Mouse (Mus musculus): ENCODE results near the gene Tubgcp2. TPM values are rescaled to one million over a fixed set of nuclear protein-coding genes. Genes with fewer than 3 reads are reported as not detected.

Gene Tubgcp2
- total RNA-seq (2012; rRNA removed): 40.1 and 42.5 TPM in 2 replicates
- total RNA-seq (2014; rRNA removed): 50.4 and 50.6 TPM in 2 replicates
- 39.5 and 46.7 TPM in 2 replicates for polyA plus RNA-seq (2012; ENCODE audit: insufficient read length, low read depth)

DNA sequence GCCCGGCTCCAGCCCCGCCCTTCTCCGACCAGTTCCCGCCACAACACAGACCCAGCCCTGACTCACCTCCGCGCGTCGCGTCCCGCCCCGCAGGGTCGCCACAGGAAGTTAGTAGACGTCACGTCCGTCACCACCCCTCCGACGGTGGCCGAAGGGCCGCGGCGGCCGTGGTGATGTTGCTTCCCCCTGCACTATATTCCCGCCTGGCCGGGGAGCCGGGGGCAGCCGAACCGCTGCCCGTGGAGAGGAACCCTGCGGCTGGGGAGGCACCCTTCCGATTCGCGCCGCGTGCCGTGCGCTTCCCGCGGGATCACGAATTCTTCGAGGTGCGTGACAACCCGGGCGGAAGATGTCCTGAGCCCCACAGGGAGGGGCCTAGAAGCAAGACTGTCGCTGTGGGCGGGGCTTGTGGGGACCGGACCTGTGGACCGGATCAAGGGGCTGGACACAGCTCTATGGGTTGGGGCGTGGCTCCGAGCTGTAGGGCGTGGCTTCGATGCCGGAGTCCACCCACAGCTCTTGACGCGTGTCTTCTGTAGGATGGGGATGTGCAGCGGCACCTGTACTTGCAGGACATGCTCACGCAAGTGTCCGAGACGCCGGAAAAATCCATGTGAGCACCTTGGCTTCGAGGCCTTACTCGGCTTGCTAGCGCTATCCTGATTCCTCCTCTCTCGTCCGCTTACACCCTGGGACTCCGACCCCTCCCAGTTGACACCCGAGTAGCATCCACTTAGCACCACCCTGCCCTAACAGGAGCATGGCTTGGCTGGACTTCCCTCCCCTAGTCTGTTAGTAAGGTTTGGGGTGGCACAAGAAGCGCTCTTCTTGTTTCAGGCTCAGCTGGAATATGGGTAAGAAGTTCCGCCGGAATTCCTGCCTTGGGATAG lies at the start of gene Tubgcp2, which contains the start of gene Zfp511:
Gene Tubgcp2 (minus strand): TSS at position 389 of the 890 bp plus-strand sequence.
Gene Zfp511 (plus strand): TSS at position 111 of the 890 bp plus-strand sequence.
- peaks cover 19% of the 10 kb centered on the region for H3K79me2 ChIP-seq (replicated peaks; ENCODE audit: control insufficient read depth, extremely low read depth, insufficient read depth, poor library complexity, severe bottlenecking)
- no peak for TF ChIP-seq CHD1 (IDR thresholded peaks at IDR 0.05; ENCODE audit: low read depth, low read length)
- no peak for TF ChIP-seq UBTF (IDR thresholded peaks at IDR 0.05; ENCODE audit: low read depth, low read length)
- peak; percentile 86; the same call in 1 of the 2 replicates for TF ChIP-seq E2F4 (IDR thresholded peaks at IDR 0.05; ENCODE audit: insufficient replicate concordance, low read depth, low read length)
- TF ChIP-seq HCFC1 (IDR thresholded peaks at IDR 0.05; ENCODE audit: low read depth, low read length): peak; percentile 90
- TF ChIP-seq NRF1 (IDR thresholded peaks at IDR 0.05; ENCODE audit: low read depth, low read length): peak; percentile 39; the same call in 1 of the 2 replicates
- peak; percentile 91; the same call in 1 of the 2 replicates for TF ChIP-seq MAZ (IDR thresholded peaks at IDR 0.05; ENCODE audit: low read depth, low read length)
- TF ChIP-seq ZKSCAN1 (IDR thresholded peaks at IDR 0.05; ENCODE audit: borderline replicate concordance, low read depth, low read length): no peak
- TF ChIP-seq PAX5 (IDR thresholded peaks at IDR 0.05; ENCODE audit: low read length): no peak
- TF ChIP-seq RAD21 (IDR thresholded peaks at IDR 0.05; ENCODE audit: low read depth, low read length): no peak
- TF ChIP-seq TBP (conservative IDR thresholded peaks at IDR 0.05; ENCODE audit: low read depth, low read length): no peak
- TF ChIP-seq SIN3A (IDR thresholded peaks at IDR 0.05; ENCODE audit: low read length): peak; percentile 94
- TF ChIP-seq GABPA (IDR thresholded peaks at IDR 0.05; ENCODE audit: insufficient replicate concordance, low read depth, low read length): no peak; the same call in 1 of the 2 replicates
- TF ChIP-seq ZMIZ1 (IDR thresholded peaks at IDR 0.05; ENCODE audit: low read depth, low read length): peak; percentile 54
- TF ChIP-seq EP300 (IDR thresholded peaks at IDR 0.05; ENCODE audit: low read length): no peak
- TF ChIP-seq SMC3 (IDR thresholded peaks at IDR 0.05; ENCODE audit: low read depth, low read length): no peak
- no peak for TF ChIP-seq CHD2 (IDR thresholded peaks at IDR 0.05; ENCODE audit: low read length)
- TF ChIP-seq ELF1 (IDR thresholded peaks at IDR 0.05; ENCODE audit: low read depth, low read length): peak; percentile 83
- TF ChIP-seq RCOR1 (conservative IDR thresholded peaks at IDR 0.05; ENCODE audit: low read depth, low read length): no peak
- no peak for TF ChIP-seq USF2 (conservative IDR thresholded peaks at IDR 0.05; ENCODE audit: low read depth, low read length)
- peak; percentile 91 for TF ChIP-seq KAT2A (IDR thresholded peaks at IDR 0.05; ENCODE audit: insufficient replicate concordance, low read length)
- TF ChIP-seq MXI1 (IDR thresholded peaks at IDR 0.05; ENCODE audit: low read depth, low read length): peak; percentile 30
- 0 out of 2 replicates have a peak, but pooled peaks have one; percentile 11 for TF ChIP-seq MYC (IDR thresholded peaks at IDR 0.05; ENCODE audit: low read depth, low read length)
- no peak for TF ChIP-seq JUND (conservative IDR thresholded peaks at IDR 0.05; ENCODE audit: low read depth, low read length)
- TF ChIP-seq MEF2A (IDR thresholded peaks at IDR 0.05; ENCODE audit: borderline replicate concordance, low read depth, low read length): peak; percentile 60
- no peak for TF ChIP-seq ZNF384 (IDR thresholded peaks at IDR 0.05; ENCODE audit: low read depth, low read length)
- TF ChIP-seq ZC3H11A (IDR thresholded peaks at IDR 0.05; ENCODE audit: low read depth, low read length): no peak
- TF ChIP-seq MAFK (IDR thresholded peaks at IDR 0.05; ENCODE audit: insufficient replicate concordance, low read length): no peak
- TF ChIP-seq POLR2A (IDR thresholded peaks at IDR 0.05; ENCODE audit: low read depth, low read length): peak; percentile 80
- no peak for TF ChIP-seq USF1 (IDR thresholded peaks at IDR 0.05; ENCODE audit: low read depth, low read length)
- TF ChIP-seq IRF4 (IDR thresholded peaks at IDR 0.05; ENCODE audit: low read depth, low read length): peak; percentile 53
- TF ChIP-seq NELFE (IDR thresholded peaks at IDR 0.05; ENCODE audit: low read depth, low read length): peak; percentile 75
- TF ChIP-seq POLR2AphosphoS2 (IDR thresholded peaks at IDR 0.05; ENCODE audit: low read depth, low read length): 0 out of 2 replicates have a peak, but pooled peaks have one; percentile 29
- no peak for TF ChIP-seq BHLHE40 (IDR thresholded peaks at IDR 0.05; ENCODE audit: low read depth, low read length)
- TF ChIP-seq CTCF (conservative IDR thresholded peaks at IDR 0.05 in 1 of 2, IDR thresholded peaks at IDR 0.05 in 1 of 2; ENCODE audit: low read depth in 2 of 2, low read length in 2 of 2): no peak
- TF ChIP-seq ETS1 (conservative IDR thresholded peaks at IDR 0.05; ENCODE audit: low read depth, low read length): no peak; the same call in 1 of the 2 replicates
- TF ChIP-seq TCF12 (IDR thresholded peaks at IDR 0.05; ENCODE audit: low read depth, low read length): peak; percentile 73
- peak; percentile 35 for TF ChIP-seq MAX (IDR thresholded peaks at IDR 0.05; ENCODE audit: low read length)
- TF ChIP-seq JUN (IDR thresholded peaks at IDR 0.05; ENCODE audit: insufficient read depth, low read depth, low read length): no peak
- peaks cover 32 to 70% of the 10 kb centered on the region in 2 experiments for H3K36me3 ChIP-seq (replicated peaks in 1 of 2; ENCODE audit: control insufficient read depth in 1 of 2, insufficient read depth in 1 of 2, low read length in 1 of 2)
- dilution Hi-C loops (cut with MboI; ENCODE audit: extremely low pct_ligation_motif_present, extremely low pct_unique_long_range_greater_than_20kb, low sequenced_read_pairs) (no loop called here), in situ Hi-C loops (cut with MboI; ENCODE audit: low pct_ligation_motif_present, low pct_unique_long_range_greater_than_20kb, low sequenced_read_pairs) (no loop called here)
- peak within 1 kb of the TSS; percentile 94 to 96 (median 94) for H3K4me3 ChIP-seq (replicated peaks in 1 of 3; ENCODE audit: low read depth in 2 of 3, low read length in 2 of 3, poor library complexity in 1 of 3)
- no peaks in the 10 kb centered on the region for H3K9me3 ChIP-seq (replicated peaks; ENCODE audit: low read length)
- H3K9ac ChIP-seq (ENCODE audit: insufficient read depth, low read depth): peak within 1 kb of the TSS; percentile 98
- H3K4me2 ChIP-seq (ENCODE audit: insufficient read depth, low read depth, poor library complexity, severe bottlenecking): peak within 1 kb of the TSS; percentile 85
- H3K27ac ChIP-seq (ENCODE audit: insufficient read depth, low read depth): peak within 1 kb of the TSS; percentile 80
- peaks cover 12 to 31% of the 10 kb centered on the region in 2 experiments for H3K4me1 ChIP-seq (ENCODE audit: control insufficient read depth in 1 of 2, insufficient read depth in 2 of 2)
- no peaks in the 10 kb centered on the region for H3K27me3 ChIP-seq (replicated peaks)
- peak; percentile 98 for DNase-seq (ENCODE audit: extremely low read depth)

All from CH12.LX (cell line).